Comparison of ENCODE assay signal across 13 mouse cellular contexts in the genomic region with DNA sequence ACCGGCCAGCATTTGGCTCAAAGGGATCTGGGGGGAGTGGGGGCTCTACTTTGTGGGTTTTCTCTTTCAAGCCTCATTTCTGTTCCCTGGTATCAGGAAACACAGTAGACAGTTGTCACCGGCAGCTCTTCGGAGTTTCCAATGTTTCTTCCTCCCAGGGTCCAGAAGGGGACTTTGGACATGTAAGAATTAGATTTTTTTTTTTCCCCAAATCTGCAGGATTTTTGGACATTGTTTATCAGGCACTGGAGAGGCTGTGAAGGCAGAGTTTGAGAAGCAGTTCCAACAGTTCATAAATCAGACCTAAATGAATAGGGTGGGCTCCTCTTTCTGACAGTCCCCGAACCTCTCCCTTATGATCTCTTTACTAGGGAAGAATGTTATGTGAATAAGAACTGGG.
"Had no signal": no experiment of that assay in that cellular context is flagged by ENCODE, and none has a peak within 500 bp of the region (broad histone marks: within the 10 kb centered on the region; RNA-seq: fewer than 3 reads in every experiment).

No protein-coding gene starts in this region.

- H3K4me1 ChIP-seq: hindbrain, embryonic 15.5 days had no signal

- H3K9me3 ChIP-seq: hindbrain, embryonic 15.5 days; limb, embryonic 13.5 days; liver, embryonic 15.5 days; midbrain, embryonic 13.5 days; stomach, embryonic 15.5 days had no signal

- H3K27me3 ChIP-seq: hindbrain, embryonic 15.5 days; limb, embryonic 13.5 days; liver, embryonic 15.5 days; midbrain, embryonic 13.5 days; stomach, embryonic 15.5 days had no signal

- H3K4me2 ChIP-seq: hindbrain, embryonic 15.5 days; limb, embryonic 13.5 days; liver, embryonic 11.5 days; liver, embryonic 15.5 days; midbrain, embryonic 13.5 days; stomach, embryonic 15.5 days had no signal

- H3K4me3 ChIP-seq: hindbrain, embryonic 15.5 days; limb, embryonic 13.5 days; liver, embryonic 15.5 days; midbrain, embryonic 13.5 days; stomach, embryonic 15.5 days had no signal

- H3K36me3 ChIP-seq: hindbrain, embryonic 15.5 days; limb, embryonic 13.5 days; liver, embryonic 15.5 days; midbrain, embryonic 13.5 days; stomach, embryonic 15.5 days had no signal

- ATAC-seq: inflammation-experienced regulatory T-cells, adult 6 months; midbrain, embryonic 13.5 days had no signal

- DNase-seq: kidney, adult 18-20 months; left cerebral cortex, postnatal 4 days; right cerebral cortex, postnatal 14 days; thymus, adult 2 months; thymus, postnatal 36 days had no signal

- H3K9ac ChIP-seq: hindbrain, embryonic 15.5 days; limb, embryonic 13.5 days; liver, embryonic 15.5 days; midbrain, embryonic 13.5 days; stomach, embryonic 15.5 days had no signal

- H3K27ac ChIP-seq: hindbrain, embryonic 15.5 days; kidney, postnatal 0 days; limb, embryonic 13.5 days; liver, embryonic 15.5 days; midbrain, embryonic 13.5 days; stomach, embryonic 15.5 days had no signal
